Mouse (Mus musculus) brain, embryonic 14.5 days (tissue): ENCODE data around the gene Rnf2.

Source experiments
- CTCF ChIP-seq: fragments of 200-500 bp; IDR thresholded peaks from 2 replicates; pipeline ENCODE4 v1.5.1; 2012; ENCODE audit warnings: inconsistent platforms, mild to moderate bottlenecking, moderate library complexity, borderline replicate concordance; ENCODE audit not compliant: insufficient read depth, insufficient read length; ENCODE audit errors: extremely low read depth
- POLR2A ChIP-seq: fragments of 200-500 bp; IDR thresholded peaks from 2 replicates; pipeline ENCODE4 v1.6.1; 2012; ENCODE audit warnings: mild to moderate bottlenecking, inconsistent platforms, borderline replicate concordance; ENCODE audit not compliant: poor library complexity, insufficient read depth, insufficient read length, severe bottlenecking; ENCODE audit errors: extremely low read depth

DNA sequence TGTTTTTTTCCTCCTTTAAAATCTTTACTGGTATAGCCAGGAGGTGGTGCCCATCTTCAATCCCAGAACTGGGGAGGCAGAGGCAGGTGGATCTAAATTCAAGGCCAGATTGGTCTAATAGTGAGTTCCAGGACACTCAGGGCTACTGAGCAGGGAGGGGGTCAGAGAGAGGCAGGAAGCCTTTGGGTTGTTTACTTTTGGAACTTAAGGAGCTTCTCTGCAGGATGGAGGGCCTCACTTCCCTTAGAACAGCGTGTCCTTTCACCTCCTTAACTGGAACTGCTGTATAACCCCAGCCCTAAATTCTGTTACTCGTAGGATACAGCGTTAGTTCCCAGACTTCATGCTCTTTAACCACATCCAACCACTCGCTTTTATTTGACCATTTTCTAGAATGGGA is 10.1 kb upstream of the Rnf2 start:
- TF ChIP-seq CTCF: no peak
- TF ChIP-seq POLR2A: no peak
